Mouse (Mus musculus) cerebellum, adult 2 months (tissue): ENCODE results near the gene Ly75. TPM values are rescaled to one million over a fixed set of nuclear protein-coding genes. Genes with fewer than 3 reads are reported as not detected.

Source experiments
- DNase-seq, 2 experiments: peaks; one replicate each; pipeline ENCODE4 v3.0.0; 2021
- H3K27ac ChIP-seq: fragments of 200-500 bp; 2 replicates; pipeline ENCODE4 v1.5.1; 2012; ENCODE audit warnings: low read length, control low read depth, inconsistent platforms; ENCODE audit not compliant: insufficient read depth
- H3K27me3 ChIP-seq: fragments of 200-500 bp; 2 replicates; pipeline ENCODE4 v1.6.1; 2012; ENCODE audit warnings: inconsistent platforms, mild to moderate bottlenecking, low read length, moderate library complexity; ENCODE audit not compliant: control insufficient read depth, insufficient read depth
- H3K4me1 ChIP-seq: fragments of 200-500 bp; 2 replicates; pipeline ENCODE4 v1.6.1; 2011; ENCODE audit warnings: low read length; ENCODE audit not compliant: control insufficient read depth, insufficient read depth
- H3K4me3 ChIP-seq: fragments of 200-500 bp; replicated peaks from 2 replicates; pipeline ENCODE3; 2011; ENCODE audit warnings: mild to moderate bottlenecking, low read depth, low read length, control low read depth; ENCODE audit not compliant: insufficient read depth
- CTCF ChIP-seq: fragments of 200-500 bp; IDR thresholded peaks from 2 replicates; pipeline ENCODE4 v1.5.1; 2011; ENCODE audit warnings: low read depth, mild to moderate bottlenecking, control low read depth, low read length, moderate library complexity, borderline replicate concordance; ENCODE audit not compliant: insufficient read depth
- POLR2A ChIP-seq: fragments of 200-500 bp; IDR thresholded peaks from 2 replicates; pipeline ENCODE4 v1.6.1; 2011; ENCODE audit warnings: low read length, control low read depth, borderline replicate concordance; ENCODE audit not compliant: insufficient read depth
- WGBS: fragments of 180-500 bp; shearing (Covaris S2); methylation state at CpG from one replicate; pipeline ENCODE4 v1.1.7; 2018; 5-methylcytosine and 5-hydroxymethylcytosine counted together
- polyA plus RNA-seq: library from polyadenylated mRNA; depleted of rRNA; stranded (reverse); fragments of >200 nt; gene quantifications from 2 replicates; pipeline ENCODE4 v1.2.3, GENCODE M21; 2012

The Ly75 gene
- polyA plus RNA-seq, 1 experiment: 0.92 TPM

GRCm38 (mm10) chr2:60298266-60298665, 84.8 kb downstream of the Ly75 start:
- DNase-seq: no peak
- Histone ChIP-seq H3K27me3 (no peaks in the 10 kb centered on the region), H3K4me1 (no peaks in the 10 kb centered on the region), H3K4me3 (no peak overlapping the region), H3K27ac (no peak overlapping the region)
- TF ChIP-seq POLR2A (no peak), CTCF (no peak)
- WGBS: 70% methylated on average over 3 of the region's 3 CpGs

- H3K27me3 ChIP-seq: no peaks in the 10 kb centered on the region
- no peak overlapping the region for H3K4me3 ChIP-seq
- no peak overlapping the region for H3K27ac ChIP-seq
- TF ChIP-seq CTCF (no peak), POLR2A (no peak)
- H3K4me1 ChIP-seq: no peaks in the 10 kb centered on the region
- no peak for DNase-seq
- 87% methylated on average over 4 of the region's 4 CpGs for WGBS
These were observed 91.7 kb downstream of the Ly75 start for GRCm38 (mm10) chr2:60291381-60291780.

- no peak for DNase-seq
- WGBS: 71% methylated on average over 1 of the region's 1 CpGs
- TF ChIP-seq CTCF (no peak), POLR2A (no peak)
- H3K27ac ChIP-seq: no peak overlapping the region
- H3K4me1 ChIP-seq: no peaks in the 10 kb centered on the region
- no peaks in the 10 kb centered on the region; the same call in 1 of the 2 replicates for H3K27me3 ChIP-seq
- no peak overlapping the region for H3K4me3 ChIP-seq
These were observed 93.7 kb downstream of the Ly75 start for GRCm38 (mm10) chr2:60289451-60289850.

- Histone ChIP-seq H3K4me1 (no peaks in the 10 kb centered on the region), H3K27me3 (no peaks in the 10 kb centered on the region; the same call in 1 of the 2 replicates), H3K4me3 (no peak overlapping the region), H3K27ac (no peak overlapping the region)
- 76% methylated on average over 4 of the region's 4 CpGs for WGBS
- DNase-seq: no peak
- TF ChIP-seq CTCF (no peak), POLR2A (no peak)
These were observed 94.5 kb downstream of the Ly75 start for GRCm38 (mm10) chr2:60288606-60289005.

GRCm38 (mm10) chr2:60285107-60285617, 97.9 kb downstream of the Ly75 start:
- no peaks in the 10 kb centered on the region; the same call in 1 of the 2 replicates for H3K27me3 ChIP-seq
- DNase-seq: no peak
- H3K4me3 ChIP-seq: no peak overlapping the region
- TF ChIP-seq CTCF: no peak
- TF ChIP-seq POLR2A: no peak
- H3K27ac ChIP-seq: no peak overlapping the region
- WGBS: 76% methylated on average over 8 of the region's 8 CpGs
- H3K4me1 ChIP-seq: no peaks in the 10 kb centered on the region

GRCm38 (mm10) chr2:60284467-60284821, 98.7 kb downstream of the Ly75 start, which contains the start of gene Cd302:
TSS of gene Cd302 (minus strand) at chr2:60284488.
- no peak within 1 kb of the TSS for H3K27ac ChIP-seq
- H3K4me1 ChIP-seq: no peaks in the 10 kb centered on the region
- 63% methylated on average over 4 of the region's 4 CpGs for WGBS
- DNase-seq: no peak
- peak within 1 kb of the TSS; percentile 47 for H3K4me3 ChIP-seq
- no peak for TF ChIP-seq POLR2A
- TF ChIP-seq CTCF: no peak
- H3K27me3 ChIP-seq: no peaks in the 10 kb centered on the region; the same call in 1 of the 2 replicates

- WGBS: 1% methylated on average over 42 of the region's 42 CpGs
- no peak for TF ChIP-seq POLR2A
- Histone ChIP-seq H3K4me1 (no peaks in the 10 kb centered on the region), H3K27ac (no peak overlapping the region), H3K27me3 (no peaks in the 10 kb centered on the region; the same call in 1 of the 2 replicates), H3K4me3 (peak overlapping the region; percentile 47)
- DNase-seq: peak; percentile 41 to 51
These were observed 99.2 kb downstream of the Ly75 start for GRCm38 (mm10) chr2:60283751-60284466.

GRCm38 (mm10) chr2:60283208-60283750, 99.8 kb downstream of the Ly75 start:
- Histone ChIP-seq H3K27ac (no peak overlapping the region), H3K27me3 (no peaks in the 10 kb centered on the region; the same call in 1 of the 2 replicates), H3K4me1 (no peaks in the 10 kb centered on the region), H3K4me3 (peak overlapping the region; percentile 47)
- TF ChIP-seq CTCF: no peak
- no peak for TF ChIP-seq POLR2A
- WGBS: 36% methylated on average over 9 of the region's 9 CpGs
- DNase-seq: no peak
